Mouse (Mus musculus): ENCODE results near the gene Zfp408. TPM values are rescaled to one million over a fixed set of nuclear protein-coding genes. Genes with fewer than 3 reads are reported as not detected.

The Zfp408 gene
- polyA plus RNA-seq, 1 experiment from 2014 or later = 5.1 TPM

DNA sequence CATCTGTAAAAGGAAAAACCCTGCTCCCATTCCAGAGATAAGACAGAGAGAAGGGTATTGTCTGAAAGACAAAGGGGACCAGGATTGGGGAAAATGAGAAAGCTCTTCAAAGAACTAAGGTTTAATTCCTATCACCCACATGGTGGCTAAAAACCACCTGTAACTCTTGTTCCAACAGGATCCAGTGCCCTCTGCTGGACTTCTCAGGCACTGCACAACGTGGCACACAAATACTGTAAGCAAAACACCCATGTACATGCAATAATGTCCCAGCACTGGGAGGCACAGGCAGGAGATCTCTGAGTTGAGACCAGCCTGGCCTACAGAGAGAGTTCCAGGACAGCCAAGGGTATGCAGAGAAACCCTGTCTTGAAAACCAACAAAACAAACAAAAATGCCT lies 2.9 kb downstream of the Zfp408 start:
- H3K27me3 ChIP-seq (replicated peaks; ENCODE audit: control insufficient read depth, insufficient read depth, low read length) = no peaks in the 10 kb centered on the region
- no peak for ATAC-seq (replicated peaks; ENCODE audit: low FRiP score)
- no peak overlapping the region for H3K4me2 ChIP-seq
- H3K4me3 ChIP-seq (ENCODE audit: low read depth, low read length) = no peak overlapping the region
- H3K9me3 ChIP-seq (ENCODE audit: control insufficient read depth, low read length) = no peaks in the 10 kb centered on the region
- DNase-seq (ENCODE audit: low spot score) = no peak
- peaks cover 19% of the 10 kb centered on the region for H3K4me1 ChIP-seq (replicated peaks; ENCODE audit: control insufficient read depth, insufficient read depth, low read length)
- no peak overlapping the region for H3K9ac ChIP-seq (ENCODE audit: low read depth, low read length)
- WGBS = 11% methylated on average over 1 of the region's 1 CpGs
- H3K27ac ChIP-seq (ENCODE audit: low read depth, low read length) = no peak overlapping the region
- H3K36me3 ChIP-seq (ENCODE audit: control insufficient read depth, insufficient read depth, low read length) = peaks cover 38% of the 10 kb centered on the region

DNA sequence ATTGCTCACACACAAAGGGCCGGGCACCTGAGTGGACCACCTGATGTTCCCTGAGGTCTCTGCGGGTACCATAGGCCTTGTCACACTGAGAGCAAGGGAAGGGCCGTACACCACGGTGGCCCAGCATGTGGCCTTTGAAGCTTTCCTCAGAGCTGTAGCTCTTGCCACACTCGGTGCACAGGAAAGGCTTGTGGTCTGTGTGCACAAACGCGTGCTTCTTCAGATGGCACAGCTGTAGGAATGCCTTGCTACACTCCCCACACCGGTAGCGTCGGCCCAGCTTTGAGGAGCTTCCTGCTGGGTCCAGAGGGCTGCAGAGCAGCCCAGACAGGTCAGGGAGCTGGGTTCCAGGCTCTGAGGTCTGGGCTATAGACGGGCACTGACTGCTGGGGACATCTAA lies 3.8 kb downstream of the Zfp408 start:
- no peak for DNase-seq (ENCODE audit: low spot score)
- no peak for ATAC-seq (replicated peaks; ENCODE audit: low FRiP score)
- Histone ChIP-seq H3K36me3 (ENCODE audit: control insufficient read depth, insufficient read depth, low read length) (peaks cover 38% of the 10 kb centered on the region), H3K9me3 (ENCODE audit: control insufficient read depth, low read length) (no peaks in the 10 kb centered on the region), H3K27me3 (replicated peaks; ENCODE audit: control insufficient read depth, insufficient read depth, low read length) (no peaks in the 10 kb centered on the region), H3K4me3 (ENCODE audit: low read depth, low read length) (no peak overlapping the region), H3K4me1 (replicated peaks; ENCODE audit: control insufficient read depth, insufficient read depth, low read length) (peaks cover 14% of the 10 kb centered on the region), H3K27ac (ENCODE audit: low read depth, low read length) (no peak overlapping the region), H3K9ac (ENCODE audit: low read depth, low read length) (no peak overlapping the region), H3K4me2 (no peak overlapping the region)
- WGBS = 91% methylated on average over 11 of the region's 11 CpGs

DNA sequence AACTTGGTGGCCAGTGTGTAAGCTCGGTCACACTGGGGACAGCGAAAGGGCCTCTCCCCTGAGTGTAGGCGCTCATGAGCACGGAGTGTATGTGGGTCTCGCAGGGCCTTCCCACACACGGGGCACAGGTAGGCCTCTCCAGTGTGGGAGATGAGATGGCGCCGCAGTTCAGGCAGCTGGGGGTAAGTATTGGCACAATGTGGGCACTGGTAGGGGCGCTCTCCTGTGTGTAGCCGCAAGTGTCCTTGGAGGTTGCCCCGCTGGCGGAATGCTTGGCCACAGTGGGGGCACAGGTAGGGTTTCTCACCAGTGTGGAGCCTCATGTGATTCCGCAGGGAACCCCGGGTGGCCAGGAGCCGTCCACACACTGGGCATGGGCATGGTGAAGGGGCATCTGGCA lies 4.2 kb downstream of the Zfp408 start:
- H3K4me1 ChIP-seq (replicated peaks; ENCODE audit: control insufficient read depth, insufficient read depth, low read length) = peaks cover 14% of the 10 kb centered on the region

DNA sequence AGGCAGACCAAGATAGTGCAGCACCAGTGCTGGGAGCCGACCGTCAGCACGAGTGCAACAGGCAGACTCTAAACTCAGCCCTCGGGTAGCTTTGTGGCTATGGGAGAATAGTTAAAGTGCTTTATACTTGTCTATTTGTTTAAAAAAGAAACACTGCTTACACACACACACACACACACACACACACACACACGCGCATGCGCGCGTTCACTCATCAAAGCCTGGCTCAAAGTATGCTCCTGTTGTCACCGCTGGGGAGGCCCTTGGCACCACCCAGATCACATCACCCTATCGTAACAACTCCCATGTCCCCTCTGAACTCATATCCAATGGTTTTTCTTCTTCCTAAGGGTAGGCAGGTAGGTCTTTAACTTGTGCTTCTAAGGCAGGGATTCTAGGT lies 5.6 kb downstream of the Zfp408 start:
- Histone ChIP-seq H3K4me2 (no peak overlapping the region), H3K4me1 (replicated peaks; ENCODE audit: control insufficient read depth, insufficient read depth, low read length) (peaks cover 18% of the 10 kb centered on the region), H3K27ac (ENCODE audit: low read depth, low read length) (no peak overlapping the region), H3K9ac (ENCODE audit: low read depth, low read length) (no peak overlapping the region), H3K27me3 (replicated peaks; ENCODE audit: control insufficient read depth, insufficient read depth, low read length) (no peaks in the 10 kb centered on the region), H3K36me3 (ENCODE audit: control insufficient read depth, insufficient read depth, low read length) (peaks cover 38% of the 10 kb centered on the region), H3K9me3 (ENCODE audit: control insufficient read depth, low read length) (no peaks in the 10 kb centered on the region), H3K4me3 (ENCODE audit: low read depth, low read length) (no peak overlapping the region)
- DNase-seq (ENCODE audit: low spot score) (no peak), ATAC-seq (replicated peaks; ENCODE audit: low FRiP score) (no peak)
- WGBS = 93% methylated on average over 11 of the region's 11 CpGs

More for the DNA sequence above, 4.2 kb downstream of the Zfp408 start:
- no peak overlapping the region for H3K27ac ChIP-seq (ENCODE audit: low read depth, low read length)
- peaks cover 38% of the 10 kb centered on the region for H3K36me3 ChIP-seq (ENCODE audit: control insufficient read depth, insufficient read depth, low read length)
- no peak overlapping the region for H3K9ac ChIP-seq (ENCODE audit: low read depth, low read length)
- 95% methylated on average over 15 of the region's 15 CpGs for WGBS
- DNase-seq (ENCODE audit: low spot score) (no peak), ATAC-seq (replicated peaks; ENCODE audit: low FRiP score) (no peak)
- no peak overlapping the region for H3K4me3 ChIP-seq (ENCODE audit: low read depth, low read length)
- no peak overlapping the region for H3K4me2 ChIP-seq
- H3K9me3 ChIP-seq (ENCODE audit: control insufficient read depth, low read length) = no peaks in the 10 kb centered on the region
- H3K27me3 ChIP-seq (replicated peaks; ENCODE audit: control insufficient read depth, insufficient read depth, low read length) = no peaks in the 10 kb centered on the region

DNA sequence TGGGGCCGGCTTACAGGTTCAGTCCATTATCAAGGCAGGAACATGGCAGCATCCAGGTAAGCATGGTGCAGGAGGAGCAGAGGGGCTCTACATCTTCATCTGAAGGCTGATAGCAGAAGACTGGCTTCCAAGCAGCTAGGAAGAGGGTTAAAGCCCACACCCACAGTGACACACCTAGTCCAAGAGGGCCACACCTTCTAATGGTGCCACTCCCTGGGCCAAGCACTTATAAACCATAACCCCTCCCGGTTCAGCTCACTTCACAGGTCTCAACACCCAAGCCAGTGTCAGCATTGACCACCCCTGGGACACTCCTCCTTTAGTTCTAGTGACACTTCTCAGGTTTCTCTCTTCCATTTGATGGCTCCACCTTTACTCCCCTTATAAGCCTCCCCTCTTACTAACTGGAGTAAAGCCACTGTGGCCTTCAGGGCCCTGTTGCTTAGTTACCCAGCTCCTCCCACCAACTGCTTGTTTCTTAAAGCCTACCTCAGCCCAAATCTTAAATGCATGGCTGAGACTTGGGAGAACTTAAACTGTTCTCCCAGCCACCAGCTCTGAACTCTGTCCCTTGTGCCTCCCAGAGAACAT lies 6.7 kb downstream of the Zfp408 start:
- Histone ChIP-seq H3K4me1 (replicated peaks; ENCODE audit: control insufficient read depth, insufficient read depth, low read length) (peaks cover 14% of the 10 kb centered on the region), H3K9me3 (ENCODE audit: control insufficient read depth, low read length) (no peaks in the 10 kb centered on the region), H3K36me3 (ENCODE audit: control insufficient read depth, insufficient read depth, low read length) (peaks cover 38% of the 10 kb centered on the region), H3K27me3 (replicated peaks; ENCODE audit: control insufficient read depth, insufficient read depth, low read length) (no peaks in the 10 kb centered on the region), H3K27ac (ENCODE audit: low read depth, low read length) (peak overlapping the region; percentile 63; the same call in 1 of the 2 replicates), H3K4me3 (ENCODE audit: low read depth, low read length) (no peak overlapping the region), H3K4me2 (no peak overlapping the region), H3K9ac (ENCODE audit: low read depth, low read length) (no peak overlapping the region)
- ATAC-seq (replicated peaks; ENCODE audit: low FRiP score) (peak; percentile 68), DNase-seq (ENCODE audit: low spot score) (no peak)
- 72% methylated on average over 2 of the region's 2 CpGs for WGBS

DNA sequence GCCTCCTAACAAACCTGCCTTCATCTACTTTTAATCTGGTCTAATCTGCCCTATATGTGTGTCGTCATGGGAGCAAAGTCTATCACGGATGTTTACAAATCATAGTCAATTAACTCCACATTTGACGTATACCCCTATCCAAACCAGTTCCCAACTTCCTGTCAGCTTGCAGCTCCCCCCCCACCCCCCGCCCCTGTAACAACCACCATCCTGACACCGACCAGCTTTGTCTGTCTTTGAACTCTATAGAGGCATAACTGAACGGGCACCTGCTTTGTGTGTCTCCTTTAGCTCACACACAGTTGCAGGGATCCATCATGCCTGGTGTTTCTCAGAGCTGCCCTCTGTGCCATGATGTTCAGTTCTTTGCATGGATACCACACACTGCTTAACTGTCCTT lies 10.7 kb downstream of the Zfp408 start:
- Histone ChIP-seq H3K9ac (ENCODE audit: low read depth, low read length) (no peak overlapping the region), H3K36me3 (ENCODE audit: control insufficient read depth, insufficient read depth, low read length) (peaks cover 3% of the 10 kb centered on the region; the same call in 1 of the 2 replicates), H3K27ac (ENCODE audit: low read depth, low read length) (no peak overlapping the region), H3K4me3 (ENCODE audit: low read depth, low read length) (no peak overlapping the region), H3K4me1 (replicated peaks; ENCODE audit: control insufficient read depth, insufficient read depth, low read length) (peaks cover 35% of the 10 kb centered on the region), H3K27me3 (replicated peaks; ENCODE audit: control insufficient read depth, insufficient read depth, low read length) (no peaks in the 10 kb centered on the region), H3K9me3 (ENCODE audit: control insufficient read depth, low read length) (no peaks in the 10 kb centered on the region), H3K4me2 (no peak overlapping the region)
- DNase-seq (ENCODE audit: low spot score) = no peak
- no peak for ATAC-seq (replicated peaks; ENCODE audit: low FRiP score)
- WGBS = 70% methylated on average over 6 of the region's 6 CpGs

DNA sequence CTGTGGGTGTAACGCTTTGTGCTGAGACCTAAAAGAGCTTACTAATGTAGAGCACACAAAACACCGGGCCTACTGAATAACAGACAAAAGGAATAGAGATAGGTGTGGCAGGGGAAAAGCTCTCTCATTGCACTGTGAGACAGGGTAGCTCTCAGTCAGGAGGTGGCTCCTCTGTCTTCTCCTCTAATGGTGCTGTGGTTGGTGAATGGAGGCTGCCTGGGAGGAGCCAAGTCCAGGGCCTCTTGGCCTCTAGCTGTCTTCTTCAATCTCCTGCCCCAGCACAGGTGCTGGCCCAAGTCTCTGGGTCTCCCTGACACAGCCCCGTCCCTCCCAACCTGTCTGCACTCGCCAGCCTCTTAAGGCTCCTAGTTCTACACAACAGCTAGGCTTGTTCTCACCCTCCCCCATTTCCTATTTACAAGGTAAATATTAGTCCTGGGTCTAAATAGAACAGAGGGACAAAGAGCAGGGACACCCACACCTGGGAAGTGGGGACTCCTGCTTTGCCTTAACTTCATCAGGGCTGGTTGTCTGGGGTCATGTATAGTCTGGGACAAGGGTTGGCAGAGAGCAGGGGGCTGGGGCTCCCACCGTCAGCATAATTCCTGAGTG lies 12.8 kb downstream of the Zfp408 start:
- Histone ChIP-seq H3K4me2 (peak overlapping the region; percentile 68), H3K36me3 (ENCODE audit: control insufficient read depth, insufficient read depth, low read length) (no peaks in the 10 kb centered on the region), H3K27ac (ENCODE audit: low read depth, low read length) (peak overlapping the region; percentile 73), H3K27me3 (replicated peaks; ENCODE audit: control insufficient read depth, insufficient read depth, low read length) (no peaks in the 10 kb centered on the region), H3K4me3 (ENCODE audit: low read depth, low read length) (no peak overlapping the region), H3K9ac (ENCODE audit: low read depth, low read length) (peak overlapping the region; percentile 41), H3K9me3 (ENCODE audit: control insufficient read depth, low read length) (no peaks in the 10 kb centered on the region), H3K4me1 (replicated peaks; ENCODE audit: control insufficient read depth, insufficient read depth, low read length) (peaks cover 26% of the 10 kb centered on the region)
- DNase-seq (ENCODE audit: low spot score) (no peak), ATAC-seq (replicated peaks; ENCODE audit: low FRiP score) (peak; percentile 58)
- WGBS = 70% methylated on average over 5 of the region's 5 CpGs

DNA sequence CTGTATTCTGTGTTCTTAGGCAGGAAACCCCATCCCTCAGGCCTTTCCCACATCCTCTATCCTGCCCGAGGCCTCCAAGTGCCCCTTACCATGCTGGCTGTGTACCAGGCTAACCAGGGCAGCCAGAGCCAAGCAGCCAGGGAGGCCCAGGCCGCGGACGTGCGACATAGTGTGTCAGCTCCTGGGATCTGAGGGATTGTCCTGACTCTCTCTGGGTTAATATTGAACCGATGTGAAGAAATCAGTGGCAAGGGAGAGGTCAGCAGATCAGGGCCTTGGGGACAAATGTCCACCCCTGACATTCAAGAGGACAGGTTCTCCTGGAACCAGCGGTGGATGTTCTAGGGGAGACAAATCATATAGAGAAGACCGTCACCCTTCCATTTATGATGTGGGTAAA lies 13.4 kb downstream of the Zfp408 start, which contains the start of gene F2:
Gene F2, minus strand, starts transcription at position 186 of the 400 bp plus-strand sequence.
- peak within 1 kb of the TSS; percentile 43 for H3K4me3 ChIP-seq (ENCODE audit: low read depth, low read length)

DNA sequence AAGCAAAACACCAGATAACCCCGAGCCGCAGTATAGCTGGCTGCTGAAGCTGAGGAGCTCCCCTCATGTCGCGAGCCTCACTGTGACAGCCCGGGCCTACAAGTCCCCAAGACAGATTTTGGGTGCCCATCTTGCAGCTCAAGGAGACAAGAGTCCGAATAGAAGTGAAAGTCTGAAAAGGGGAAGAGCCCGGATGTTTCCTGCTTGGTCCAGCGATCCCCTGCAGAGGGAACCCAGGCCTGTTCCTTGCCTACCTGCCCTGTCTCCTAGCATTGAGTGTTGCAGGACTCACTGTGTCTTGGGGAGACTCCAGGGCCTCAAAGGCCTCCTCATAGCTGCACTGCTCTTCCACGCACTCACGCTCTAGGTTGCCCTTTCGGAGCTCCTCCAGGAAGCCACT lies 14.1 kb downstream of the Zfp408 start:
- Histone ChIP-seq H3K27ac (ENCODE audit: low read depth, low read length) (peak overlapping the region; percentile 73), H3K9me3 (ENCODE audit: control insufficient read depth, low read length) (no peaks in the 10 kb centered on the region), H3K36me3 (ENCODE audit: control insufficient read depth, insufficient read depth, low read length) (no peaks in the 10 kb centered on the region), H3K4me2 (peak overlapping the region; percentile 68), H3K27me3 (replicated peaks; ENCODE audit: control insufficient read depth, insufficient read depth, low read length) (no peaks in the 10 kb centered on the region), H3K4me3 (ENCODE audit: low read depth, low read length) (peak overlapping the region; percentile 43), H3K4me1 (replicated peaks; ENCODE audit: control insufficient read depth, insufficient read depth, low read length) (peaks cover 26% of the 10 kb centered on the region), H3K9ac (ENCODE audit: low read depth, low read length) (peak overlapping the region; percentile 65)
- WGBS = 68% methylated on average over 11 of the region's 11 CpGs
- no peak for DNase-seq (ENCODE audit: low spot score)
- no peak for ATAC-seq (replicated peaks; ENCODE audit: low FRiP score)

More for the DNA sequence above, 13.4 kb downstream of the Zfp408 start, which contains the start of gene F2:
- H3K4me1 ChIP-seq (replicated peaks; ENCODE audit: control insufficient read depth, insufficient read depth, low read length) = peaks cover 26% of the 10 kb centered on the region
- no peaks in the 10 kb centered on the region for H3K36me3 ChIP-seq (ENCODE audit: control insufficient read depth, insufficient read depth, low read length)
- no peaks in the 10 kb centered on the region for H3K27me3 ChIP-seq (replicated peaks; ENCODE audit: control insufficient read depth, insufficient read depth, low read length)
- ATAC-seq (replicated peaks; ENCODE audit: low FRiP score) = peak; percentile 43; the same call in 1 of the 2 replicates
- peak within 1 kb of the TSS; percentile 68 for H3K4me2 ChIP-seq
- H3K9me3 ChIP-seq (ENCODE audit: control insufficient read depth, low read length) = no peaks in the 10 kb centered on the region
- no peak for DNase-seq (ENCODE audit: low spot score)
- WGBS = 79% methylated on average over 8 of the region's 8 CpGs
- peak within 1 kb of the TSS; percentile 65 for H3K9ac ChIP-seq (ENCODE audit: low read depth, low read length)
- H3K27ac ChIP-seq (ENCODE audit: low read depth, low read length) = peak within 1 kb of the TSS; percentile 73

Measured in liver, embryonic 11.5 days (tissue).